Mouse (Mus musculus): Measurements from ENCODE around the gene 4933427D14Rik. TPM values are rescaled to one million over a fixed set of nuclear protein-coding genes. Genes with fewer than 3 reads are reported as not detected.
"Not testable (repeated sequence)": the region's sequence is repeated elsewhere in the genome, so short reads cannot be mapped to it uniquely, and the experiment has no call there.

4933427D14Rik gene
- total and polyA plus RNA-seq, 2 experiments from 2014 or later: 4.4 to 5.5 TPM

DNA sequence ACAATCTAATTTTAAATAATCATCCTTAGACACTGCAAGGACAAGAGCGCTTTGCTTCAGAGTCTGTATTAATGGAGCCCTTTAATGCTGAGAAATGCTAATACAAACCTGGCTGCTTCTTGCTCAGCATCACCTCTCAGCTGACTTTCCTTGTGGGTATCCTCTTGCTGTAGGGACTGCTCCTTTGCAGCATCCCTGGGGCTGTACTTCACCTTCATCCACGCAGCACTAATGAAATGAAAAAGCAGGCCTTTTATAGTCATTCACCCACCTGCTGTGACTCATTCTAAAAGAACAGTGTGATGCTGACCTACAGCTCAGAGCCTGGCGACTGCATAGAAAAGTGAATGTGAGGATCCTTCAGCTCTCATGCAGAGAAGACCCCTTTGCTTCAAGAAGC is 30.7 kb downstream of the 4933427D14Rik start:
- Histone ChIP-seq H3K27ac (ENCODE audit: low read depth) (no peak overlapping the region), H3K9me3 (replicated peaks; ENCODE audit: control insufficient read depth, low read length) (no peaks in the 10 kb centered on the region), H3K9ac (replicated peaks; ENCODE audit: low read depth, low read length) (no peak overlapping the region), H3K36me3 (replicated peaks; ENCODE audit: control insufficient read depth, insufficient read depth, low read length) (peaks cover 63% of the 10 kb centered on the region), H3K4me2 (ENCODE audit: low read depth, low read length) (no peak overlapping the region), H3K27me3 (ENCODE audit: control insufficient read depth, insufficient read depth, low read length) (no peaks in the 10 kb centered on the region), H3K4me1 (ENCODE audit: control insufficient read depth, insufficient read depth) (no peaks in the 10 kb centered on the region), H3K4me3 (ENCODE audit: low read depth, low read length) (no peak overlapping the region)
- no peak for TF ChIP-seq CTCF (IDR thresholded peaks at IDR 0.05; ENCODE audit: low read depth)
- no peak for TF ChIP-seq EP300 (IDR thresholded peaks at IDR 0.05; ENCODE audit: low read depth)
- no peak for DNase-seq (ENCODE audit: low spot score)
- ATAC-seq (ENCODE audit: insufficient read depth, low read depth): no peak
- WGBS: 83% methylated on average over 3 of the region's 3 CpGs

DNA sequence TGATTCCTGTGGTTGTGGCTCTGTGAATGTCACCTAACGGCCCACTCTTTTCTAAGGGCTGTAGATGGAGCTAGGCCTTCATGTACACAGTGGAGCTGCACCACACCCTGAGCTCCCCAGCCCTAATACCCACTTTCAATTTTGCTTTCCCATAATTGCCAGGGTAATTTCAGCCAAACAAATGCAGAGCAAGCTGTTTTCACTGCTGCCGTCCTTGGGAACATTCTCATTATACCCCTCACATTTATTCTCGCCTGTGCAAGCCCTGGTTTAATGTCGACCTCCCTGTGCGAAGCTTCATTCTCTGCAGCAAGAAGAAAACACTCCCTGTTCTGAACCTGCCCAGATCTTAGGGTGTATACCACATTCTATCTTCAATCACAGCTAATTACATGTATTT is 31.3 kb downstream of the 4933427D14Rik start:
- no peak overlapping the region for H3K9ac ChIP-seq (replicated peaks; ENCODE audit: low read depth, low read length)
- no peaks in the 10 kb centered on the region for H3K4me1 ChIP-seq (ENCODE audit: control insufficient read depth, insufficient read depth)
- no peaks in the 10 kb centered on the region for H3K9me3 ChIP-seq (replicated peaks; ENCODE audit: control insufficient read depth, low read length)
- no peaks in the 10 kb centered on the region for H3K27me3 ChIP-seq (ENCODE audit: control insufficient read depth, insufficient read depth, low read length)
- TF ChIP-seq CTCF (IDR thresholded peaks at IDR 0.05; ENCODE audit: low read depth): no peak
- no peak for TF ChIP-seq EP300 (IDR thresholded peaks at IDR 0.05; ENCODE audit: low read depth)
- no peak for DNase-seq (ENCODE audit: low spot score)
- peaks cover 60% of the 10 kb centered on the region for H3K36me3 ChIP-seq (replicated peaks; ENCODE audit: control insufficient read depth, insufficient read depth, low read length)
- WGBS: 89% methylated on average over 5 of the region's 5 CpGs
- no peak overlapping the region for H3K4me2 ChIP-seq (ENCODE audit: low read depth, low read length)
- no peak for ATAC-seq (ENCODE audit: insufficient read depth, low read depth)
- no peak overlapping the region for H3K4me3 ChIP-seq (ENCODE audit: low read depth, low read length)
- H3K27ac ChIP-seq (ENCODE audit: low read depth): no peak overlapping the region

DNA sequence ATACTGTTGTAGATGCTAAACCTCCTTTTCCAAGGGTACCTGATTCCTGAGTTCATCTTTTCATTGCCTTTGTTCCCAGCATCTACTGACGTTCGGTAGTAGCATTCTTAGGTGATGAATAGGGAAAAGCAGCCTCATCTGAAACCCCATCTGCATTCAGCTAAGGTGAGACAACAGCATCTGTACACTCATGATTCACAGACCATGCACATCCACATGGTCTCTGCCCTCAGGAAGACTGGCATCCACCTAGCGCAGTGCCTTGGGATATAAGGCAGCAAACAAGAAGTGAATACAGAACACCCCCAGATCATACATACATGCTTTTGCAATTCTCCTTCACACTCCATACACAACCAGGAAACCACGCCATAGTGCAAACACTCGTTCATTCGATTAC is 32.5 kb downstream of the 4933427D14Rik start:
- 93% methylated on average over 6 of the region's 6 CpGs for WGBS
- H3K27me3 ChIP-seq (ENCODE audit: control insufficient read depth, insufficient read depth, low read length): no peaks in the 10 kb centered on the region

DNA sequence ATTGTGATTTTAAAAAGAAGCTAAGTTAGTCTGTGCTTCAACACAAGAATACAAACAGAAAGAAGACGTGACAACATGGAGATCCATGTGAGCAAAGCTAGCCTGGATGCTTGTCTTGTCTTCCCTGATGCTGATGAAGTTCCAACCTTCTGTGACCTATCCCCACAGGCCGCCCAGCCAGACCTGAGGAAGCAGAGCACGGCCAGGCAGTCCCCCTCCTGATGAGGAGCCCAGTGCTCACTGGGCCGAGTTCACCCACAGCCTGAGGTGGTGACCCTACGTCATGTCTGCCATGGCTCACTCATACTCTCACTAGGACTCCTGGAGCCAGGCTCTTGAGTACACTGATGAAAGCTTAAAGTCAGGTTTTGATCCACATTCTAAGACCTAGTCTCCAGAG is 33.8 kb downstream of the 4933427D14Rik start:
- DNase-seq (ENCODE audit: low spot score): no peak
- H3K27me3 ChIP-seq (ENCODE audit: control insufficient read depth, insufficient read depth, low read length): no peaks in the 10 kb centered on the region
- no peak for ATAC-seq (ENCODE audit: insufficient read depth, low read depth)
- H3K9me3 ChIP-seq (replicated peaks; ENCODE audit: control insufficient read depth, low read length): no peaks in the 10 kb centered on the region
- H3K27ac ChIP-seq (ENCODE audit: low read depth): no peak overlapping the region
- WGBS: 87% methylated on average over 5 of the region's 5 CpGs
- no peak overlapping the region for H3K4me3 ChIP-seq (ENCODE audit: low read depth, low read length)
- no peak overlapping the region for H3K4me2 ChIP-seq (ENCODE audit: low read depth, low read length)
- TF ChIP-seq EP300 (IDR thresholded peaks at IDR 0.05; ENCODE audit: low read depth): no peak
- TF ChIP-seq CTCF (IDR thresholded peaks at IDR 0.05; ENCODE audit: low read depth): no peak
- H3K9ac ChIP-seq (replicated peaks; ENCODE audit: low read depth, low read length): no peak overlapping the region
- no peaks in the 10 kb centered on the region for H3K4me1 ChIP-seq (ENCODE audit: control insufficient read depth, insufficient read depth)
- H3K36me3 ChIP-seq (replicated peaks; ENCODE audit: control insufficient read depth, insufficient read depth, low read length): peaks cover 63% of the 10 kb centered on the region

More for the DNA sequence above, 32.5 kb downstream of the 4933427D14Rik start:
- no peak overlapping the region for H3K4me3 ChIP-seq (ENCODE audit: low read depth, low read length)
- no peak overlapping the region for H3K9ac ChIP-seq (replicated peaks; ENCODE audit: low read depth, low read length)
- H3K4me1 ChIP-seq (ENCODE audit: control insufficient read depth, insufficient read depth): no peaks in the 10 kb centered on the region
- ATAC-seq (ENCODE audit: insufficient read depth, low read depth) (no peak), DNase-seq (ENCODE audit: low spot score) (no peak)
- H3K27ac ChIP-seq (ENCODE audit: low read depth): no peak overlapping the region
- H3K9me3 ChIP-seq (replicated peaks; ENCODE audit: control insufficient read depth, low read length): no peaks in the 10 kb centered on the region
- no peak for TF ChIP-seq CTCF (IDR thresholded peaks at IDR 0.05; ENCODE audit: low read depth)
- TF ChIP-seq EP300 (IDR thresholded peaks at IDR 0.05; ENCODE audit: low read depth): no peak
- H3K36me3 ChIP-seq (replicated peaks; ENCODE audit: control insufficient read depth, insufficient read depth, low read length): peaks cover 62% of the 10 kb centered on the region
- no peak overlapping the region for H3K4me2 ChIP-seq (ENCODE audit: low read depth, low read length)

DNA sequence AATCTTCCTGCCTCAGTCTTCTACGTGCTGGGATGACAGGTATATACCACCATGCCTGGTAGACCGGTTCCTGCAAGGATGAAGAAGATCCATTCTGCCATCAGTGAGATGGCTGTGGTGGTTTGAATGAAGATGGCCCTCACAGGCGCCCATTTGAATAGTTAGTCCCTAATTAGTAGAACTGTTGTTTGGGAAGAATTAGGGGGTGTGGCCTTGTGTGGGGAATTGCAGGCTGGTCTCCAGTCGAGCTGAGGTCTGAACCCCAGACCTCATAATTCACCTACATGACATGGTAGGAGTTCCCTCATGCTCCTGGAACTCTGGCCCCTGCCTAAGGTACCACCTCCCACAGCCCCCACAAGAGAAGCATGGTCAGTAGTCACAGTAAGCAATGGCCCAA is 35.4 kb downstream of the 4933427D14Rik start:
- not testable (repeated sequence) for DNase-seq (ENCODE audit: low spot score); ATAC-seq (ENCODE audit: insufficient read depth, low read depth); H3K4me2 ChIP-seq (ENCODE audit: low read depth, low read length); H3K4me3 ChIP-seq (ENCODE audit: low read depth, low read length); H3K9me3 ChIP-seq (replicated peaks; ENCODE audit: control insufficient read depth, low read length); H3K27ac ChIP-seq (ENCODE audit: low read depth); H3K9ac ChIP-seq (replicated peaks; ENCODE audit: low read depth, low read length); H3K4me1 ChIP-seq (ENCODE audit: control insufficient read depth, insufficient read depth); H3K27me3 ChIP-seq (ENCODE audit: control insufficient read depth, insufficient read depth, low read length)
- H3K36me3 ChIP-seq (replicated peaks; ENCODE audit: control insufficient read depth, insufficient read depth, low read length): peaks cover 56% of the 10 kb centered on the region
- 83% methylated on average over 4 of the region's 4 CpGs for WGBS

DNA sequence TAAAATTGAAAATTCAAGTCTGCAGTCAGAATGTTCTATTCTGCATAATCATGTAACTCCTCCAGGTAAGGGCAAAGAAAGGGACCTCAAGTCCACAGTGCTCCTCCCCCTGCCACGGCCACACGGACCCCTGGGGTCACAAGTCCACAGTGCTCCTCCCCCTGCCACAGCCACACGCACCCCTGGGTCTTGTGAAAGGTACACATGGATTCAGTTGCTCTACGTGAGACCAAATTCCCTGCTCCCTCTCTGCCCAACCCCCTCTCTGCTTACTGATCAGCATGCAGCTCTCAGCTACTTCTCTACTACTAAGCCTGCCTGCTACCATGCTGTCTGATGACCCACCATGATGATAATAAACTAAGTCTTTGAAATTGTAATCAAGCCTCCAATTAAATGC is 37.4 kb downstream of the 4933427D14Rik start:
- Histone ChIP-seq H3K36me3 (replicated peaks; ENCODE audit: control insufficient read depth, insufficient read depth, low read length) (peaks cover 56% of the 10 kb centered on the region), H3K27ac (ENCODE audit: low read depth) (no peak overlapping the region), H3K9me3 (replicated peaks; ENCODE audit: control insufficient read depth, low read length) (no peaks in the 10 kb centered on the region), H3K4me2 (ENCODE audit: low read depth, low read length) (no peak overlapping the region), H3K4me1 (ENCODE audit: control insufficient read depth, insufficient read depth) (no peaks in the 10 kb centered on the region), H3K4me3 (ENCODE audit: low read depth, low read length) (no peak overlapping the region), H3K27me3 (ENCODE audit: control insufficient read depth, insufficient read depth, low read length) (no peaks in the 10 kb centered on the region), H3K9ac (replicated peaks; ENCODE audit: low read depth, low read length) (no peak overlapping the region)
- 85% methylated on average over 4 of the region's 4 CpGs for WGBS
- no peak for TF ChIP-seq EP300 (IDR thresholded peaks at IDR 0.05; ENCODE audit: low read depth)
- TF ChIP-seq CTCF (IDR thresholded peaks at IDR 0.05; ENCODE audit: low read depth): no peak
- DNase-seq (ENCODE audit: low spot score) (no peak), ATAC-seq (ENCODE audit: insufficient read depth, low read depth) (no peak)

Data from heart, postnatal 0 days (tissue).